Mouse (Mus musculus): ENCODE data around the gene Gm17949.

GRCm38 (mm10) chr17:57063031-57063430 is 51.8 kb downstream of the Gm17949 start:
- TF ChIP-seq CTCF (IDR thresholded peaks at IDR 0.05; ENCODE audit: borderline replicate concordance, insufficient read depth, low read length): no peak
- no peak for TF ChIP-seq POLR2A (IDR thresholded peaks at IDR 0.05; ENCODE audit: low read depth, low read length)

Data from embryonic fibroblast, embryonic 13.5 days (primary cell).